Mouse (Mus musculus): Measurements from ENCODE around the gene Stat6.

Gene Stat6

GRCm38 (mm10) chr10:127615034-127615374 is 27.8 kb upstream of the Stat6 start:
- no peak for DNase-seq (ENCODE audit: low read depth, low spot score)

- no peak for DNase-seq (ENCODE audit: low read depth, low spot score)
Observed at GRCm38 (mm10) chr10:127615591-127615990, 27.2 kb upstream of the Stat6 start.

GRCm38 (mm10) chr10:127616261-127616679 is 26.5 kb upstream of the Stat6 start:
- DNase-seq (ENCODE audit: low read depth, low spot score) = peak; percentile 81

- DNase-seq (ENCODE audit: low read depth, low spot score) = no peak
Observed at GRCm38 (mm10) chr10:127617294-127617693, 25.5 kb upstream of the Stat6 start.

- DNase-seq (ENCODE audit: low read depth, low spot score) = peak; percentile 48
Observed at GRCm38 (mm10) chr10:127618173-127618572, 24.6 kb upstream of the Stat6 start.

GRCm38 (mm10) chr10:127619119-127619721 is 23.6 kb upstream of the Stat6 start:
- DNase-seq (ENCODE audit: low read depth, low spot score) = no peak

GRCm38 (mm10) chr10:127619941-127620405 is 22.8 kb upstream of the Stat6 start:
- peak; percentile 57 for DNase-seq (ENCODE audit: low read depth, low spot score)

- DNase-seq (ENCODE audit: low read depth, low spot score) = no peak
Observed at GRCm38 (mm10) chr10:127620406-127621190, 22.2 kb upstream of the Stat6 start, which contains the start of gene Lrp1. Gene Lrp1 (minus strand): TSS chr10:127621148.

GRCm38 (mm10) chr10:127621191-127622056 is 21.4 kb upstream of the Stat6 start:
- DNase-seq (ENCODE audit: low read depth, low spot score) = peak; percentile 97

GRCm38 (mm10) chr10:127622057-127622392 is 20.8 kb upstream of the Stat6 start:
- DNase-seq (ENCODE audit: low read depth, low spot score) = peak; percentile 87

GRCm38 (mm10) chr10:127622661-127623060 is 20.1 kb upstream of the Stat6 start:
- peak; percentile 49 for DNase-seq (ENCODE audit: low read depth, low spot score)

- DNase-seq (ENCODE audit: low read depth, low spot score) = no peak
Observed at GRCm38 (mm10) chr10:127623439-127624216, 19.2 kb upstream of the Stat6 start.

GRCm38 (mm10) chr10:127626433-127626832 is 16.4 kb upstream of the Stat6 start:
- DNase-seq (ENCODE audit: low read depth, low spot score) = peak; percentile 62

- DNase-seq (ENCODE audit: low read depth, low spot score) = peak; percentile 81
Observed at GRCm38 (mm10) chr10:127631261-127632214, 11.2 kb upstream of the Stat6 start.

GRCm38 (mm10) chr10:127632668-127633271 is 10.0 kb upstream of the Stat6 start:
- DNase-seq (ENCODE audit: low read depth, low spot score) = no peak

- no peak for DNase-seq (ENCODE audit: low read depth, low spot score)
Observed at GRCm38 (mm10) chr10:127640421-127640820, 2.4 kb upstream of the Stat6 start.

- peak; percentile 95 for DNase-seq (ENCODE audit: low read depth, low spot score)
Observed at GRCm38 (mm10) chr10:127641861-127642771, 670 bp upstream of the Stat6 start.

- DNase-seq (ENCODE audit: low read depth, low spot score) = peak; percentile 83
Observed at GRCm38 (mm10) chr10:127643553-127644238, 910 bp downstream of the Stat6 start.
